Mouse (Mus musculus) layer of hippocampus, adult 8-10 months (tissue): ENCODE data around the gene Anapc2. TPM values are rescaled to one million over a fixed set of nuclear protein-coding genes. Genes with fewer than 3 reads are reported as not detected.

ENCODE experiments used
- DNase-seq, 2 experiments: peaks; one replicate each; pipeline ENCODE4 v3.0.0; 2022; ENCODE audit warnings: low spot score in 2 of 2
- total RNA-seq, 4 experiments: library from RNA; stranded (reverse); gene quantifications; 2 replicates each; pipeline ENCODE4 v1.2.4; 2022

Gene Anapc2
- total RNA-seq, 4 experiments from 2014 or later = 87.9 to 110 (median 99.0) TPM

DNA sequence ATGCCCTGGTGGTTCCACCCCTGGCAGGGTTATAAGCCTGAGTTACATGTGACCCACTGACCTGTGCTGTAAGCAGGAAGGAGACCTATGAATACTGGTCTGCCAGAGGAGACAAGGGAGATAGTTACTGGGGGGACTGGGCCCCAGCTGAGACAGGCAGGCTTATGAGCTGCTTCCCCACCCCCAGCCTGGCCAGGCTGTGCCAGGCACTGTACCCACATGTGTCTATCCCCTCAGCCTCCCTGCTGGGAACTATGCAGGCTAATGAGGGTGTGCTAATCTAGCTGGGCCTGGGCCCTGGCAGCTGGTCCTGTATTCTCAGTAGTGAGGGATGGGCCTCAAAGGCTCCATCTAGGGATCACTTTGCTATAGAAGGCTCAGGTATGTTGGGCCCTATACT lies 5.0 kb upstream of the Anapc2 start:
- DNase-seq = no peak

DNA sequence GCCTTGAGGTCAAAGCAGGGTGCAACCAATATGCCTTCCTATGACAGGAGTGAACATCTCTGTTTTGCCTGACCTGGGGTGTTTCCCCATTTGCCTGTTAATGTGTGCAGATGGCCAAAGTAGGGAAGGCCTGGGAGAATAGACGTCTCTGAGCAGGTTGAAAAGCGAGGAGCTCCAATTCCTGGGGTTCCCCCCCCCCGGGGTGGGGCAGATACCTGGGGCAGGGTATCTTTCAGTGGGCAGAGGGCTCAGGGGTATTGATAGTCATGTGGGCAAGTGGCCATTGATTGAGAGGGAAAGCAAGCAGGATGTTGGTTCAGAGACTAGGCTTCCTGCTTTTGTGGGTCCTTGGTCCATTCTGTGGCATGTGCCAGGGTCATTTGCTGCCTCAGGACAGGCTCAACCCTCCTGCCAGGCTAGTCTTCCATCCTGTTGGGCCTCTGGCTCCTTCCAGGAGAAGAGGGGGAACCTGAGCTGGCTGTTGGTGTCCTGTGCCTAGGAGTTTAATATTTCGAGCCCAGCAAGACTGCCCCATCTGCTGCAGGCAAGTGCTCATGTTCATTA lies 4.5 kb upstream of the Anapc2 start:
- no peak for DNase-seq

DNA sequence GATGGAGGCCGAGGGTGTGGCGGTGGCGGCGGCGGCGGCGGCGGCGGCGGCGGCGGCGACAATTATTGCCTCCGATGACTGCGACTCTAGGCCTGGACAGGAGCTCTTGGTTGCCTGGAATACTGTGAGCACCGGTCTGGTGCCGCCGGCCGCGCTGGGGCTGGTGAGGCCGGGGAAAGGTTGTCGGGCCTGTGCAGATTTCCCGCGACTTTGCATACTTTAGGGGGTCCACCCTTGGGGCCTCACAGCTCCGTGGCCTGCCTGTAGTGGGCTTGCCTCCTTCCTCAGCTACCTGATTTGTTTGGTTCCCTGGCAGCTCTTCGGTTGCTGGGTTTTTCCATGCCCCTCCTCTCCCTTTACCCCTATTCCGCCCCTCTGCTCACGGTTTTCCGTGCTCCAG lies 237 bp downstream of the Anapc2 start:
- DNase-seq = no peak

DNA sequence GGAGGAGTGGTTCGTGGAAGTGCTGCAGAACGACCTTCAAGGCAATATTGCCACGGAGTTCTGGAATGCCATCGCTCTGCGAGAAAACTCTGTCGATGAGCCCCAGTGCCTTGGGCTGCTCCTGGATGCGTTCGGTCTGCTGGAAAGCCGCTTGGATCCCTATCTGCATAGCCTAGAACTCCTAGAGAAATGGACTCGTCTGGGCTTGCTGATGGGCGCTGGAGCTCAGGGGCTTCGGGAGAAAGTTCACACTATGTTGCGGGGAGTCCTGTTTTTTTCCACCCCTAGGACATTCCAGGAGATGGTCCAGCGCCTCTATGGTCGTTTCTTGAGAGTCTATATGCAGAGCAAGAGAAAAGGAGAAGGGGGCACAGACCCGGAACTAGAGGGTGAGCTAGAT lies 732 bp downstream of the Anapc2 start:
- DNase-seq = no peak

DNA sequence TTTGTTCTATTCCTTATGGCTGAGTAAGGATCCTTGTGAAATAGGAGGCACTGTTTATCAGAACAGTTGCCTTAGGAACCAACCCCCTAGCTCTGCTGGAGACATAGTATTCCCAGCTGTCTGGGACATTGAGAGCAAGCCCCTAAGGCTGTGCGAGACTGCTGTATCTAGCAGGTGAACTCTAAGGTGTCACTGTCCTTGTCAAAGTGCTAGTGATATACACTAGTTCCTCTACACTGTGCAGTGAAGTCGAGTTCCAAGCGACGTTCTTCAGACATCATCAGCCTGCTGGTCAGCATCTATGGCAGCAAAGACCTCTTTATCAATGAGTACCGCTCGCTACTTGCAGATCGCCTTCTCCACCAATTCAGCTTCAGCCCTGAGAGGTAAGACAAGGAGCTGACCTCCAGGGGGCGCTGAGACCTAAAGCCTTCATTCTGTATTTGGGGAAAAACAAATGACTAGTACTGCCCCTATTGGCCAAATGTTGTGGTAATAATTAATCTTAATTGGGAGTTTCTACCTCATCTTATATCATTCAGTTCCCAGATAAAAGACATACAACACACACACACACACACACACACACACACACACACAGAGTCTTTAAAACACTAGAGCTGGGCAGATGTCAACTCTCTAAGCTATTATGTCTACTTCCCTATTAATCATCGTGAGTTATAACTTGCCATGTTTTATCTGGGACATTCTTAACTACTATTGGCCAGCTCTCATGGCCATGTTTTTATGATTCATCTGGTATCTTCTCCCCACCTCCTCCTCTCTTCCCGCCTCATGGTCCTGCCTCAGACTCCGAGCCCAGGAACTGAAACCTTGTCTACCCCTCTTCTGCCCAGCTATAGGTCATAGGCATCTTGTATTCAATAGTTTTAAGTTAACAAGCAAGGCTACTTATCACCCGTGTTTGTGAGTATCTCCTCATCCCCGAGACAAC lies 6.9 kb downstream of the Anapc2 start:
- DNase-seq = peak in 1 of 2 experiments; percentile 87

DNA sequence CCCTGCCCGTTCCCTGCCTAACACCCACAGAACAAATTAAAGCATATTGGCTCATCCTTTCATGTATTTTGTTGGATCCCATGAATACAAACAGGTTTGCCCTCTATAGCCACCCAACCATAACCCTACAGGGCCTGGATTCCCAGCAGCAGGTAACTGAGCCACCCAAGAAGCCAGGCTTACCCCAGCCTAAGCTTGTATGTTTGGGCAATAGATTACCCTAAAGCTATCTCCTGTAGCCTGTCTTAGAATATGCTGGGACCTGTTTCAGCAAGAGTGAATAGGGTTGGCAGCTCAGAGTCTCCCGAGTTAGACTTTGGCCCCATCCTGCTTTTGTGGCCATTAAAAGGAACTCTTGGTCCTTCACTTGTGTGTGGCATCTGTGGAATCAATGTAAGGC lies 13.3 kb downstream of the Anapc2 start:
- no peak for DNase-seq

DNA sequence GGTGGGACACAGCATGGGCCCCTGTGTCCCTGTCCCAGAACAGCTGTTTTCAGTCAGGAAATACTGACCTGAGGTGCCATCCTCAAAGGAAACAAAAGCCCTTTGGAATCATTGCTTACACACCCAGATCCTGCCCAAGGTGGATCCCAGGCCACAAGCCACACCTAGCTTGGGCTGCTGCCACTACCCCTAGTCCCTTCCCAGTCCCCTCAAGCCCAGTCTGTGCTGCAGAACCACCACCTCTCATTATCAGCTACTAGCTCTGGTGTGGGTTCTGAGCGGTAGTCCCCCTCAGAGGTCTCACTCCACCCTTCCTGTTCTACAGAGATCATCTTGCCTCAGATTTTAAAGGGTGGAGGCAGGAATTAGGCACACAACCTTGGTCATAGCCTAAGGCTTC lies 14.0 kb downstream of the Anapc2 start:
- DNase-seq = no peak

DNA sequence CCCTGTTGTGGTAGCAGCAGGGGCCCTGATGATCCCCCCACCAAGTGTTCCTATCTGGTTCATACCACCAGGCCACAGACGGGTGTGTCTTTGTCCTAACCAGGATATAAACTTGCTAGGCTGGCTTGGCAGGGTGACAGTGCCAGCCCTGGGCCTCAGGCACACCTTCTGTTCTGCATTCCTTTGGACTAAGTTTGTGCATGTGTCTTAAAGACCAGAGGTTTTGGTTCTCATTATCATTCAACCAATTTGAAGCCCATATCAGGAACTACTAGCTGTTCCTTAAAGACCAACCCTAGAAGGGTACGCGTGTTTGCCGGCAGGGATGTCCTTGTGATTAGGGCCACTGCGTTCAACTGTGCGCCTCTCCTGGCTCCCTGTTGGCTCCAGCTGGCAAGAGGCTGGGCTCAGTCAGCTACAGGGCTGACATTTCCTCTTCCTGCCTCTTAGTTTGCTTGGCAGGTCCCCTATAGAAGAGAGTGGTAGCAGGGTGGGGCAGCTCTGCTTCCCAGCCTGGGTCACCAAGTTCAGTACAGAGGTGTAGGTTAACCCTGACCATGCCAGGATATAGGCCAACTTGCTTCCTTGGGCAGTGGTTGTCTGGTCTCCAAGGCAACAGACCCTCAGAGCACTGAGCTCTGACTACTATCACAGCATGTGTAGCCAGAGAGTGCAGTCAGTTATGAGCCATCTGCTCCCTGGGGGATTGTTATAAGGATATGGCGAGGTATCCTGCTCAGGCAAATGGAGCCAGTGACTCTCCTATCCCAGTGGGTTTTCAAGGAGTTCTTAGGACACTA lies 14.8 kb downstream of the Anapc2 start:
- DNase-seq = no peak

DNA sequence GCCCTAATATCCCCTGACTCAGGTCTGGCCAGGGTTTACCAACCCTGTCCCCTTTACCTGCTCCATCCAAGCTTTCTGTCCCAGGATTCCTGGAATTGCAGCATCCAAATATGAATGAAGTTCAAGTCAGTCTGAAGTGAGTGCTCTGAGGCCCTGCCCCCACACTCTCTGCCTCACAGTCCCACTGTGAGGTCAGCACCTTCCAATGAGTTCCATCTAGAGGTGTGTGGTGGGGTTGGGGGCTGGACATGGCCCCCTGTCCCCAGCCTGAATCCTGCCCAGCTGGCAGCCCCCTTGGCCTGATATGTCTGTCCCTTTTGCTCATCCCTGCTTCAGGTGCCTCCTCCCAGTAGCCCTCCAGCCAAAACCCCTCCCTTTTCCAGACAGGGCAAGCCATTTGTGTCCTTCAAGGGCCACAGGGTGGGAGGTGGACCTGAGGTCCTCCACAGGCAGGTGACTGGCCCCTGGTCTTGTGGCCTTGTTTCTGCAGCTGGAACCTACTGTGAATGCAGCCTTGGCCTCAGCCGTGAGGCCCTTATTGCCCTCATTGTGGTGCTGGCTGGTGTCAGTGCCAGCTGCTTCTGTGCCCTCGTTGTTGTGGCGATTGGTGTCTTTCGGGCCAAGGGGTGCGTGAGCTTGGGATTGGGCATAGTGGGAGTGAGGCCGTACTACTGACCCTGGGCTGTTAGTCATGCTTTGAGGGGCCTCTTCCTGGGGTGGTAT lies 15.8 kb downstream of the Anapc2 start, which contains the start of gene Tmem210:
Gene Tmem210, plus strand, starts transcription at position 219 of the 723 bp plus-strand sequence.
- no peak for DNase-seq

DNA sequence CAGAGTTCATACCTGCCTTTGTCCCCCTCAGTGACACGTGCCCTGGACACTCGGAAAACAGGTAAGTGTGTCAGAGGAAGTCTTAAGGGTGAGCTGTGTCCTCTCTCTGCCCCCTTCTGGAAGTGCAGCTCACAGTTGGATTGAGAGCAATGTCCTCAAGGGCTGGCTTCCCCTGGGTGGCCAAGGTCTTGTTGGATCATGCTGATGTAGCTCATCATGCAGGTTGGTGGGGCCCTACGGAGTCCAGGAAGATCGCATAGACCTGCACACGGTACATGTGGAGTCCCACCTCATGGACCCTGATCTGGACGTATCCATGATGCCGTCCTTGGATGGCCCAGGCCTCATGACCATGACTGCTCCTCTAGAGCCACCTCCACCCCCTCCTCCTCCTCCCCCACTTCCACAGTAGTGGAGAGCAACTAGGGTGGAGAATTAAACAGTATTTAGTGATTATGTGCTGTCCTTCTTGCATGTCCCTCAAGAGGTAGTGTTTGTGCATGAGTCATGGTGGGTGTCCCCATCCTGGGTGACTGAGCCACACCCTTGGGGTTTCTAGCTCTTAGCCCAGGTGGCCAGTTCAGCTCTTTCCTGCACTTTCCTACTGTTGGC lies 16.6 kb downstream of the Anapc2 start:
- no peak for DNase-seq

DNA sequence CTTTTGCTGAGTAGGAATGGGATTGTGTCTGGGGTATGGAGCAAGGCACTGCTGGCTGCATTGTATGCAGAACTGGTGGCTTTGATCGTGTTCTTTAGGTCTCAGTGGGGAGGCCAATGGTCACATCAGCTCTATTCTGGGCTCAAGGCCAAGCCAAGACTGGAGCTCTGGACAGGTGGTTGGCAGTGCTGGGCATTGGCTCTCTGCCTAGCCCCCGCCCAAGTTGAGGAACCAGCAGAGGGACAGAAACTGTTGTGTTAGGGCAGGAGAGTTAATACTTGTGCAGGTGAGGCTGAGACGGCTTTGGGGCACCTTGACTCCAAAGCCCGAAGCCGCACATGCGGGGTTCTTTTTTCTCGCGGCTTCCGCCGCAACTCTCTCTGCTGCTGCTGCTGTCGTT lies 17.4 kb downstream of the Anapc2 start, which contains the start of gene Lrrc26:
Gene Lrrc26, plus strand, starts transcription at position 265 of the 400 bp plus-strand sequence.
- no peak for DNase-seq

DNA sequence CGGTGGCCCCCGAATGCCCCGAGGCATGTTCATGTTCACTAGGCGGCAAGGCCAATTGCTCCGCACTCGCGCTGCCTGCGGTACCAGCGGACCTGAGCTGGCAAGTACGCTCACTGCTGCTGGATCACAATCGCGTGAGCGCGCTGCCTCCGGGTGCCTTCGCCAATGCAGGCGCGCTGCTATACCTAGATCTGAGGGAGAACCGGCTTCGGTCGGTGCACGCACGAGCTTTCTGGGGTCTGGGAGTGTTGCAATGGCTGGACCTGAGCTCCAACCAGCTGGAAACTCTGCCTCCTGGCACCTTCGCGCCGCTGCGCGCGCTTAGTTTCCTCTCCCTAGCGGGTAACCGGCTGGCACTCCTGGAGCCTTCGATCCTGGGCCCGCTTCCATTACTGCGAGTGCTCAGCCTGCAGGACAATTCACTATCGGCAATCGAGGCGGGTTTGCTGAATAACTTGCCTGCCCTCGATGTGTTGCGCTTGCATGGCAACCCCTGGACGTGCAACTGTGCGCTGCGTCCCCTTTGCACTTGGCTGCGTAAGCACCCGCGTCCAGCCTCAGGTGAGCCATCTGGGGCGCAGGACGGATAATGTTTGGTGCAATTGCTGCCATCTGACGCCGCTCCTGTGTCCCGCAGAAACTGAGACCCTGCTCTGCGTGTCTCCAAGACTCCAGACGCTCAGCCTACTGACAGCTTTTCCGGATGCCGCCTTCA lies 18.0 kb downstream of the Anapc2 start:
- DNase-seq = peak in 1 of 2 experiments; percentile 74

DNA sequence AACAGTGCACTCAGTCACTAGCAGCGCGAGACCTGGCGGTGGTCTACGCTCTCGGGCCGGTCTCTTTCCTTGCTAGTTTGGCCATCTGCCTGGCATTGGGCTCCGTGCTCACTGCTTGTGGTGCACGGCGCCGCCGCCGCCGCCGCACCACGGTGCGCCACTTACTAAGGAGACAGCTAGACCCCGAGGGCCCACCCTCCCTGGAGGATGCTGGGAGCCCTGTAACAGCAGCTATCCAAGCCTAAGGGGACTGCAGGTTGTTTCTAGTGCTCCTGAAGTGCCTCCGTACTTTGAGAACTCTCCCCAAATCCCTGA lies 18.5 kb downstream of the Anapc2 start:
- DNase-seq = peak in 1 of 2 experiments; percentile 58

DNA sequence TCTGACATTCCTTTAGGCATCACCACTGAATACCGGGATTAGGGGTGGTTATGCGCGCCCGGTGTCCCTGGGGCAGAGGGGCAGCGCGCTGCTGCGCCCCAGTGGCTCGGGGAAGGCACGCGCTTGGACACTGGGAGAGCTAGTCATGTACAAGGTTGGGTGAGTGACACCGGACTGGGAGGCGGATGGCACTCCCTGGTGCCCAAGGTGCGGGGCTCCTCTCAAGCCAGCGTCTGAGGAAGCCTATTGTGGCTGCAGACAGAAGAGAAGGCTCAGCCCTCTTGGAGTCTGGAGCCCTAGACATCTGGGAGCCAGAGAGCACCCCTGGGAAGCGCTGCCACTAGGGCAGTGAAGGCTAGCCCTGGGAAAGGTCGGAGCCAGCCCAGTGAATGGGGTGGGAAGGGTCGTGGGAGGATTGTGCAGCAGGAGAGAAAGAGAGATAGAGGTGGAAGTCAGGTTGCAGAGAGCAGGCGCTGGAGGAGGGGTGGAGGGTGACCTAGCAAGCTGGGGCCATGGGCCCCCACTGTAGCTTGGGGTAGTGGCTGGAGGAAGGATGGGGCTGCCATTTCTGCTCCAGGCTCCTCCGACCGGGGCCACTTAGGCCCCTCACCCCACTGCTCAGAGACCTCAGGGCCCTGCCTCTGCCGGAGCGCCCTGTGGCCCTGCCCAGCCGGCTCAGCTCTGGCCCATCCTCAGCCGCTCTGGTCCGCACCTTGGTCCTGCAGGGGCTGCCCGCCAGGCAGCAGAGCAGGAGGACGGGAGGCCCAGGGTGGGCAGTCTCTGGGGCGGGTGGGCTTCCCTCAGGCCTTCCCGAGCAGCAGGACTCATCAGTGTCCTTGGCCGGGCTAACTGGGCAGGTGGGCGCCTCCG lies 19.1 kb downstream of the Anapc2 start:
- no peak for DNase-seq

DNA sequence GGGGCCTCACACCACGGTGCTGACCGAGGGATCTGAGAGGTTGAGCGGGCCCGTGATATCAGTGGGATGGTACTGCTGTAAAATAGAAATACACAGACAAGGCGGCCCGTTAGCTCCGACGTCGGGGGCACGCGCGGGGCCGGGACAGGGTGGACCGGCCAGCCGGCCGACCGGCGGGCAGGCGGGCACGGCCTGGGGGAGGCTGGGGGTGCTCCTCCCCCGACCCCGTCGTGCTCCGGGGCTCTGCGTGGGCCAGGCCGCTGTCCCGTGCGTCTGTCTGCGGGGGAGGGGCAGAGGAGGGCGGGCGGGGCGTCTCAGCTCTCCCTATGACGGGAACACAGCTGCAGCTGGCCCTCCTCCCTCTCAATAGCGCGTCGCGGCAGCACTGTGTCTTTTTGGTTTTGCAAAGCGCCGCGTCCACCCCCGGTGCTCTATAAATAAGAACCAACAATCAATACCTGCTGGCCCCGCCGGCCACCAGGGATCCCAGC lies 19.8 kb downstream of the Anapc2 start:
- DNase-seq = peak in 1 of 2 experiments; percentile 38

DNA sequence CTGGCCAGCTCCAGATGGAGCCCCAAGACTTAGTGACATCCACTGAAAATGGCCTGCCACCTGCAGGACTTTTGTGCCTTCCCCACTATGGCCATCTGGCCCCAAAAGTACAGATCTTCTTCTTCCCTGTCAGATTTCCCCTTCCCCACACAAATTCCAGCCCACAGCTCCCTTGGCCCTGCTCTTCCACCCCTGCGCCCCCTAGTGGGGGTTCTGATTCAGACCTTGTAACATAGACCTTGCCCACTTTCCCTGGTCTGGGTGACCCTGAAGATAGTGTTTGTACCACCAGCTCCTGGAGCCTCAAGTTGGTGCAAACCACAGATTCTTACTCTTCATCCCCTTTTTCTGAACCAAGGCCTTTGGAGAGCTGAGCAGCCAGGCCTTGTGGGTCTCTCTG lies 20.6 kb downstream of the Anapc2 start:
- DNase-seq = peak in 1 of 2 experiments; percentile 66

DNA sequence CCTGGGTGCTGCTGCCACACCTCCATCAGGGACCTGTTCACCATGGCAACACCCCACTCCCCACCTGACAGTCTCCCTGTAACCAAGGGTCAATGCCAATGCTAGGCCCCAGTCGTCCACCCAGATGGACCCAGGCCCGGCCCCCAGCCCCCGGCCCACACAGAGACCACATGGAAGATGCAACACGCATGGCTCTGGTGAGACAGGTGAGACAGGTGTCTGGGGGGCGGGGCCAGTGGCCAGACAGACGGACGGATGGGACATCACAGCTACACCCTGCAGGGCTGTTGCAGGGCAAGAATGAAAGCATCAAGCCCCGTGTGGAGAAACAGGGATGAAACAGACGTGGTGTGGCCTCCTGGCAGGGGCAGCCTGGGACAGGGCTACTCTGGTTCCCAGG lies 21.4 kb downstream of the Anapc2 start:
- no peak for DNase-seq

DNA sequence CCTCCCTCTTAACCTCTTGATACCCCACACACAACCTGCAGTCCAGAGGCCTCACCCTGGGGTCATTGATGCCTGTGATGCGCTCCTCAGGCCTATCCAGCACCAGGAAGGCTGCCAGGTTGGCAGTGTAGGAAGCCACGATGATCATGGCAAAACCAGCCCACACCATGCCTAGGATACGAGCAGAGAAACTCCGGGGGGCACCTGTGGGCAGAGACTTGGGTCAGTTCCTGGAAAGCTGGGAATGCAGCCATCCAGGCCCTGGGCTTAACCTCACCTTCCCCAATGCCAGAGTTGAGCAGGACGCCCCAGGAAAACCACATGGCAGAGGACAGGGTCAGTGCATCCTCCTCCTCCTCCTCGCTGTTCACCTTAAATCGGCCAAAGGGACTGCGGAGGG lies 24.8 kb downstream of the Anapc2 start:
- DNase-seq = no peak

DNA sequence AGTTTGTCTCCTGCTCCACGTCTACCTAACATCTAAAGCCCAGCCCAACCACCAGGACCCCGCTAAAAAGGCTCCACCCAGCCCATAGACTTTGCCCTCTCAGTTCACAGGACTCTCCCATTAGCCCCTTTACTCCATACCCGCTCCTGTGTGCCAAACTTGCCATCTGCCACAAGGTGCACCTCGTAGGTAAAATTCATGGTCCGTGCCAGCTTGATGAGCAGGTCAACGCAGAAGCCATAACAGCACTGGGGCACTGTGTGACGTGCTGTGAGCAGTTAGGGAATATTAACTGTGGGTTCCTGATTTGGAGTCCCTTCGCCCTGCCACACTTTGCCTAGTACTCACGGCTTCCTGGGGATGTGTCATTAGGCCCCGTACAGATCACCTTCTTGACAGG lies 25.8 kb downstream of the Anapc2 start:
- DNase-seq = no peak
